Mouse (Mus musculus) bone marrow macrophage, adult 2 months (primary cell): ENCODE results near the gene Cilp2.

Experiments used
- CTCF ChIP-seq: IDR thresholded peaks from 2 replicates; pipeline ENCODE4 v1.5.1; 2012; ENCODE audit warnings: low read depth, mild to moderate bottlenecking, low read length, moderate library complexity
- POLR2A ChIP-seq: IDR thresholded peaks from 2 replicates; pipeline ENCODE4 v1.6.1; 2012; ENCODE audit warnings: mild to moderate bottlenecking, low read depth, low read length, borderline replicate concordance

DNA sequence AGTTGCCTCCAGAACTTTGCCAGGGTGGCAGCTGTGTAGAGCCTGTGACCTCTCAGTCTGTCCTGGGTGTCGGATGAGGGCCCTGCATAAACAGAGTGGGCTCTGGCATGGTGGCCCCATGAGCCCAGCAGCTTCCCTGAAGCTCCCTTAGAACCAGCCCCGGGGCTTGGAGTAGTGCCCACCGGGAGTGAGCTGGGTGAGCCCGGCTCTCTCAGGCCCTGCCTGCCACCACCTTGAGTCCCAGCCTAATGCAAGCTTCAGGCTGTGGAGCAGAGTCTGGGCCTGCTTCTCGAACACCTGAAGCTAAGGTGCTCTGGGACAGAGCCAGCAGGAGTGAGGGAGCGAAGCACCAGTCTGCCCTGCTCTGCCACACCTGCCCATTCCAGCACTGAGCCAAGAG, 16.6 kb downstream of the Cilp2 start:
- TF ChIP-seq POLR2A (no peak), CTCF (no peak)
